Mouse (Mus musculus) ES-Bruce4 (cell line): ENCODE measurements at regions not wholly inside any gene's neighbourhood (a gene's known extent, or its start where the extent isn't known, plus 50 kb on each side); places are given as distances from the start of the nearest gene placed in this dataset.

ENCODE experiments used
- H3K27ac ChIP-seq: 2 replicates; pipeline ENCODE4 v1.5.1; 2012; ENCODE audit warnings: low read length, inconsistent platforms; ENCODE audit not compliant: insufficient read depth
- H3K27me3 ChIP-seq: 2 replicates; pipeline ENCODE4 v1.6.1; 2012; ENCODE audit warnings: mild to moderate bottlenecking, low read length, inconsistent platforms; ENCODE audit not compliant: control insufficient read depth, poor library complexity, insufficient read depth, severe bottlenecking
- H3K36me3 ChIP-seq: 2 replicates; pipeline ENCODE4 v1.6.1; 2012; ENCODE audit warnings: inconsistent platforms, mild to moderate bottlenecking, low read length, moderate library complexity; ENCODE audit not compliant: control insufficient read depth, poor library complexity, insufficient read depth, severe bottlenecking
- H3K4me1 ChIP-seq: one replicate; pipeline ENCODE4 v1.8.1; 2011; ENCODE audit warnings: low read length; ENCODE audit not compliant: control insufficient read depth, insufficient read depth
- H3K4me3 ChIP-seq: 2 replicates; pipeline ENCODE4 v1.5.1; 2011; ENCODE audit warnings: low read depth, mild to moderate bottlenecking, low read length
- H3K9ac ChIP-seq: 2 replicates; pipeline ENCODE4 v1.6.1; 2012; ENCODE audit warnings: low read depth, mild to moderate bottlenecking, inconsistent platforms; ENCODE audit not compliant: poor library complexity, severe bottlenecking
- H3K9me3 ChIP-seq: replicated peaks from 2 replicates; pipeline ENCODE4 v1.6.1; 2012; ENCODE audit warnings: mild to moderate bottlenecking, low read length, inconsistent platforms; ENCODE audit not compliant: control insufficient read depth, poor library complexity, insufficient read depth, severe bottlenecking
- CTCF ChIP-seq: IDR thresholded peaks from one replicate; pipeline ENCODE4 v1.8.1; 2011; ENCODE audit warnings: low read depth, low read length
- EP300 ChIP-seq: IDR thresholded peaks from 2 replicates; pipeline ENCODE4 v1.6.1; 2011; ENCODE audit warnings: low read depth, low read length; ENCODE audit not compliant: insufficient read depth
- POLR2A ChIP-seq: IDR thresholded peaks from one replicate; pipeline ENCODE4 v1.8.1; 2011; ENCODE audit warnings: low read length; ENCODE audit not compliant: insufficient read depth

DNA sequence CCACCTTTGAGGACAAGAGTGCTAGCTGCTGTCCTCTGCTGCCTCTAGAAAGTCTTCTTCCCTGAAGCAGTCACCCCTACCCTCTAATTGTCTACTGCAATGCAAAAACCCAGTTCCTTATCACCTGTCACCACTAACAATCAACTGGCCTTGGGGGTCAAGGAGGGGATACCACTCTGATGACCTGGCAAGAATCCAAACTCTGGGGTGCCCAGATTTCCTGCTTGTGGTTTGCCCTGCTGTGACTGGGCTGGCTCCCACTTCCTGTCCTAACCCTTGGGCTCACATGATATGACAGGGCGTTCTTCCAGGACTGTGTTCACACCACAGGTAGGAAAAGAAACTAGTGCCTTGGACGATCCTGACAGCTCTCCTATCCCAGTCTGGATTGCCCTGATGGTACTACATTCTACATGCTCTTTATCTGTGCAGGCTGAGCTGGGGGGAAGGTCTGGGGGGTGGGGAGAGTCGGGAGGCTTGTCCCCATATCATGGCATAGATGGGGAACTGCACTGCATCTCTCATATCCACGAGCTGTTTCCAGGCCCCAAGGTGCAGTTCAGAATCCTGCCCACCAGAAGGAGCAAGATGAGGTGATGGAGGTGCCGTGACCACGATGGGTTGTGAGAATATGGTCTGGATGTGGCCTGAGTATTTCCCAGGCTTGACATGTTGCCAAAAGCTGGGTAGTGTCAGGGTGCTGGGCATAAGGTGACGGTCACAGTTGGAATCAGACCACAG, 81.0 kb downstream of the Maf start:
- Histone ChIP-seq H3K36me3 (no peaks in the 10 kb centered on the region), H3K9ac (no peak overlapping the region), H3K27ac (no peak overlapping the region), H3K9me3 (no peaks in the 10 kb centered on the region), H3K4me1 (no peaks in the 10 kb centered on the region), H3K4me3 (no peak overlapping the region), H3K27me3 (no peaks in the 10 kb centered on the region)
- no peak for TF ChIP-seq CTCF

DNA sequence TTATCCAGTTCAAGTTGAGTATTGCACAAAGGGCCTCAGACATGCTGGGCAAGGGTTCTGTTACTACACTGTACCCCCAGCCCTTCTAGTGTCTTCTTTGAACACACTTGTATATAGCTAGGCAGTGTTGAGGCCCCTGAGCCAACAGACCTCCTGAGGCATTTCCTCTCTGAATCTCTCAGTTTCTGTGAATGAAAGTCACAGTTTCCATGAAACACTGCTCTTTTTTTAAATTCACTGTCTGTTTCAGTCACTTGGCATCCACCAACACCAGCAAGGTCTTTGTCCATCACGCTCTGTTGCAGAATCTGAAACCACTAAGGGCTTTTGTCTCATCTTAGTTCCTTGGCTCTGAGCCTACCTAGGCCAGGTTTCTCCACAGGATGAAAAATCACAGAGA, 82.5 kb downstream of the Maf start:
- H3K4me1 ChIP-seq: no peaks in the 10 kb centered on the region
- H3K27ac ChIP-seq: no peak overlapping the region
- H3K9me3 ChIP-seq: no peaks in the 10 kb centered on the region
- H3K36me3 ChIP-seq: no peaks in the 10 kb centered on the region
- no peak overlapping the region for H3K9ac ChIP-seq
- H3K4me3 ChIP-seq: no peak overlapping the region
- H3K27me3 ChIP-seq: no peaks in the 10 kb centered on the region
- no peak for TF ChIP-seq EP300
- no peak for TF ChIP-seq POLR2A
- no peak for TF ChIP-seq CTCF

DNA sequence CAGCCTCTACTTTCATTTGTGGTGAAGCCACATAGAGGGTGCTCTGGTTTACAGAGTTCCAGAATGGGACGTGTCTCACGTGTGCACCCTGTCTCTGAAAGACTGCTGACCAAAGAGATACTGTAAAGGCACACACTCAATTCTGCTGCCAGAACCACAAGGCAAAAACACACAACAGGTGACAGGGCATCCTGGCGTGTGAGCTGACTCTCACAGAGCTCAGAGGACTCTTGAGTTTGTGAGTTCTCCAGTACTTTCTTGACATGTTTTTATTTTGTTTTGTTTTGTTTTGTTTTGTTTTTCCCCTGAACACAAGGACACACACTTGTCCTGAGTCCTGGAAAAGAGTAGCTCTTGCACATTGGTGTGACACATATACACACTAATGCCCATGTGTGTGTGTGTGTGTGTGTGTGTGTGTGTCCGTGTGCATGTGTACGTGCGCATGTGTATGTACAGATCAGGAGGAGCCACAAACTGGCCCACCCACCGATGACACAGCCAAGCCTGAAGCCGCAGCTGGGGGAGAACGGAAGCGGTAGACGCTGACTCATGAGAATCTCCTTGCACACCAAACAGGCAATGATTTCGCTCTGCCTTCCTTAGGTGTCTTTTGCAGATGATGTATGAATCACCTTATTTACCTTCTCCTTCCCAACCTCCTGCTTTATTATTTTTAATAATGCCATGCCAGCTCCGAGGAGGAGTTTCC, 89.4 kb downstream of the Maf start:
- TF ChIP-seq CTCF: no peak
- TF ChIP-seq POLR2A: no peak
- no peak for TF ChIP-seq EP300
- Histone ChIP-seq H3K9ac (no peak overlapping the region), H3K27me3 (no peaks in the 10 kb centered on the region), H3K27ac (no peak overlapping the region), H3K4me3 (no peak overlapping the region), H3K9me3 (no peaks in the 10 kb centered on the region), H3K36me3 (no peaks in the 10 kb centered on the region), H3K4me1 (no peaks in the 10 kb centered on the region)

DNA sequence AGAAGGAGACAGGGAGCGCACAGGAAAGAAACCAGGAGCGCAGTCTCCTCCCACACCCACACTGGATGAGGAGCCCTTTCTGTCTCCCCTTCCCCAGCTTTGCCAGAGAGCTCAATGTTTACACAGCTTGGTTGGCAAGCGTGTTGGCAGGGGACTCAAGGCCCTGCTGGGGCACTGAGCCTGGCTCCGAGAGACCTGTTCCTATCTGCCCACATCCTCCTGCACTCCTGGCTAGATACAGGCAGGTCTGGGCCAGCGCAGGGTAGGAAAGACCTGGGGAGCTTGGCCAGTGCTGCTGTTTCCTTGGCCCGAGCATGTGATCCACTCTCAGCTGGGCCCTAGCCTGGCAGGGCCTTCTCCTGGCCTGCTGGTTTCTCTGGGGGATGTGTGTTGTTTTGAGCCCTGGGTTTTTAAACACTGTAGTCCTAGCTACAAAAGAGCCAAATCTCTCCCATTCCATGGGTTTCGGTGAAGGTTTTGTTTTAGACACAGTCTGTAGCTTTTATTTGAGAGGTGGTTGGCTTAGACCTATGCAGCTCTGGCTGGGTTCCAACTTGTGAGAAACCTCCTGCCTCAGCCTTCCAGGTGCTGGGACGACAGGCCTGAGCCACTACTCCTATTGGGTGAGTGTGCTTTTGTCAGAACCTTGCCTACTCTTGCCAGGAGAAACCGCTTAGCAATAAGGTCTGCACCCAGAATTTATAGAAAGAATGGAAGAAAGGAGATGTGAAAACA, 90.6 kb downstream of the Maf start:
- Histone ChIP-seq H3K27me3 (no peaks in the 10 kb centered on the region), H3K4me3 (no peak overlapping the region), H3K9me3 (no peaks in the 10 kb centered on the region), H3K27ac (no peak overlapping the region), H3K4me1 (no peaks in the 10 kb centered on the region), H3K9ac (no peak overlapping the region), H3K36me3 (no peaks in the 10 kb centered on the region)
- no peak for TF ChIP-seq EP300

DNA sequence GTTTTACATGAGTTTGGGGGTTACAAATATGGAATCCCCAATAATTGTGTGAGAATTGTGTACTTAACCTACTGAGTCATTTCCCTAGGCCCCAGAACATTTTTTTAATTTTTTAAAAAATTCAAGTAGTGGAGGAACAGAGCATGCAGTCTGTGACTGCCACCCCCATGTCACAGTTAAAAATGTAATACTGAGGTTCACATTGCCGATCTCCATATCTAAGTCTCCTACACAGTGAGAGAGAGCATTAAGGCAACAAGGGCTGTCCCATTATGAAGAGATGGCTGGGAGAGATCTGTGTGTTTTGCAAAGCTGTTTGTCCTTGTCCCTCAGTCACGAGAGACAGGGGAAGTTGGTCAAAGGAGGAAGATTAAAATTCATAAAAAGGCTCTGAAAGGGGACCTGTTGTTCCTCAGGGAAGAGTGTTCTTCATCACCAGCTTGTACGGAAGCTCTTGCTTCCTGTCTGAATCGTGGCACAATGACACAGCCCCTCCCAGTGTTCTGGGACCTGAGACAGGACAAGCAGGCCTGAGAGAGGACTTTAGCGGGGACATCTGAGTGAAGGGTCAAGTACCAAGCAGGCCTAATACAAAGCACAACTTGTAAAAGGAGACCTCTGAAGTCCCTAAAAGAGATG, 93.5 kb downstream of the Maf start:
- Histone ChIP-seq H3K27ac (no peak overlapping the region), H3K36me3 (no peaks in the 10 kb centered on the region), H3K9ac (no peak overlapping the region), H3K9me3 (peaks cover 11% of the 10 kb centered on the region), H3K4me1 (no peaks in the 10 kb centered on the region), H3K27me3 (no peaks in the 10 kb centered on the region), H3K4me3 (no peak overlapping the region)
- TF ChIP-seq POLR2A (no peak), CTCF (no peak), EP300 (no peak)

DNA sequence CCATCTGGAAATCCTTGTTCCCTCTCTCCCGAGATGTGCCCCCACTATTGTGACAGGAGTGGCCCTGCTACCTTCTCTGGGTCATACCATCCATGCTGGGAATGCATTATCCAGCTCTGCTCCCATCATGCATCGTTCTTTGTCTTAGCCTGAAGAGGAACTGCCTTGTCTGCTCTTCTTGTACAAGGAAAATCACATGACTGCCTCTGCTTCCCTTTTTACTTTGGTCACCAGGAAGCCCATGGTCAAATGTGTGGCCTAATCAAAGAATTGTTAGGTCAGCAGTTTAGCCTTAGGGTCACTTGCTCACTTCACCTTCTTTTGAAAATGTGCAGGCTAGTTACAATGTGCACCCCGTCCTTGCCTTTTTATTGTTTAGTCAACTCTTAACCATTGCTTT, 95.5 kb downstream of the Maf start:
- no peak overlapping the region for H3K9ac ChIP-seq
- no peaks in the 10 kb centered on the region; the same call in 1 of the 2 replicates for H3K27me3 ChIP-seq
- H3K4me1 ChIP-seq: no peaks in the 10 kb centered on the region
- H3K27ac ChIP-seq: no peak overlapping the region
- no peaks in the 10 kb centered on the region for H3K36me3 ChIP-seq
- TF ChIP-seq CTCF (no peak), EP300 (no peak), POLR2A (no peak)
- peaks cover 11% of the 10 kb centered on the region for H3K9me3 ChIP-seq
- H3K4me3 ChIP-seq: no peak overlapping the region
